Mouse (Mus musculus) limb, embryonic 10.5 days (tissue): ENCODE results near the gene H2afx. TPM values are rescaled to one million over a fixed set of nuclear protein-coding genes. Genes with fewer than 3 reads are reported as not detected.
"Not testable (repeated sequence)": the region's sequence is repeated elsewhere in the genome, so short reads cannot be mapped to it uniquely, and the experiment has no call there.

Source experiments
- DNase-seq: peaks from one replicate; pipeline ENCODE4 v3.0.0-alpha.2; 2017; ENCODE audit warnings: low spot score
- H3K27ac ChIP-seq: fragments of 300-500 bp; sonication (generic); 2 replicates; pipeline ENCODE4 v1.5.1; 2016; ENCODE audit warnings: mild to moderate bottlenecking
- H3K27me3 ChIP-seq: fragments of 300-500 bp; sonication (generic); 2 replicates; pipeline ENCODE4 v1.6.1; 2016; ENCODE audit warnings: low read depth, mild to moderate bottlenecking; ENCODE audit not compliant: poor library complexity, severe bottlenecking
- H3K36me3 ChIP-seq: fragments of 300-500 bp; sonication (generic); 2 replicates; pipeline ENCODE4 v1.6.1; 2016; ENCODE audit warnings: mild to moderate bottlenecking, moderate library complexity
- H3K4me1 ChIP-seq: fragments of 300-500 bp; sonication (generic); 2 replicates; pipeline ENCODE4 v1.6.1; 2016
- H3K4me3 ChIP-seq: fragments of 300-500 bp; sonication (generic); 2 replicates; pipeline ENCODE4 v1.5.1; 2016; ENCODE audit warnings: mild to moderate bottlenecking, moderate library complexity
- H3K9me3 ChIP-seq: fragments of 300-500 bp; sonication (generic); replicated peaks from 2 replicates; pipeline ENCODE4 v1.6.1; 2016; ENCODE audit warnings: mild to moderate bottlenecking
- WGBS: fragments of 180-500 bp; shearing (Covaris S2); methylation state at CpG from one replicate; pipeline ENCODE4 v1.1.7; 2016; 5-methylcytosine and 5-hydroxymethylcytosine counted together
- polyA plus RNA-seq: library from polyadenylated mRNA; unstranded; fragments of >200 nt; fragmentation: Nextera tagmentation; extraction: Ambion mirVana; gene quantifications from 2 replicates; pipeline ENCODE4 v1.2.1, GENCODE M21; 2016

The H2afx gene
- polyA plus RNA-seq, 1 experiment from 2014 or later: 551 TPM

- 32% methylated on average over 6 of the region's 6 CpGs for WGBS
- H3K27me3 ChIP-seq: peaks cover 13% of the 10 kb centered on the region
- DNase-seq: no peak
- H3K27ac ChIP-seq: peak overlapping the region; percentile 77
- peaks cover 16% of the 10 kb centered on the region for H3K36me3 ChIP-seq
- no peaks in the 10 kb centered on the region for H3K9me3 ChIP-seq
- H3K4me3 ChIP-seq: peak overlapping the region; percentile 75
- H3K4me1 ChIP-seq: peaks cover 35% of the 10 kb centered on the region
Observed at GRCm38 (mm10) chr9:44320799-44321133, 13.7 kb upstream of the H2afx start.

GRCm38 (mm10) chr9:44323656-44324055 is 10.8 kb upstream of the H2afx start:
- 89% methylated on average over 4 of the region's 4 CpGs for WGBS
- H3K9me3 ChIP-seq, H3K27ac ChIP-seq, DNase-seq, H3K4me3 ChIP-seq, H3K36me3 ChIP-seq, H3K27me3 ChIP-seq: not testable (repeated sequence)
- peaks cover 33% of the 10 kb centered on the region for H3K4me1 ChIP-seq

- Histone ChIP-seq H3K27me3 (peaks cover 1% of the 10 kb centered on the region; the same call in 1 of the 2 replicates), H3K9me3 (no peaks in the 10 kb centered on the region), H3K4me1 (peaks cover 28% of the 10 kb centered on the region), H3K27ac (no peak overlapping the region), H3K36me3 (peaks cover 14% of the 10 kb centered on the region), H3K4me3 (no peak overlapping the region)
- DNase-seq: no peak
- 77% methylated on average over 6 of the region's 6 CpGs for WGBS
Observed at GRCm38 (mm10) chr9:44324147-44324546, 10.3 kb upstream of the H2afx start.

GRCm38 (mm10) chr9:44325032-44325767 is 9.3 kb upstream of the H2afx start:
- H3K4me3 ChIP-seq: peak overlapping the region; percentile 67; the same call in 1 of the 2 replicates
- H3K4me1 ChIP-seq: peaks cover 22% of the 10 kb centered on the region
- WGBS: 75% methylated on average over 7 of the region's 8 CpGs
- peaks cover 25% of the 10 kb centered on the region for H3K36me3 ChIP-seq
- not testable (repeated sequence) for H3K9me3 ChIP-seq, H3K27me3 ChIP-seq, DNase-seq
- peak overlapping the region; percentile 95 for H3K27ac ChIP-seq

GRCm38 (mm10) chr9:44325768-44326370 is 8.6 kb upstream of the H2afx start, which contains the start of gene Dpagt1:
TSS of gene Dpagt1 (plus strand) at chr9:44326019.
- no peaks in the 10 kb centered on the region for H3K27me3 ChIP-seq
- peaks cover 16% of the 10 kb centered on the region for H3K4me1 ChIP-seq
- peak within 1 kb of the TSS; percentile 67 for H3K4me3 ChIP-seq
- DNase-seq: no peak
- no peaks in the 10 kb centered on the region for H3K9me3 ChIP-seq
- H3K27ac ChIP-seq: peak within 1 kb of the TSS; percentile 95
- 9% methylated on average over 12 of the region's 12 CpGs for WGBS
- H3K36me3 ChIP-seq: peaks cover 31% of the 10 kb centered on the region

GRCm38 (mm10) chr9:44326371-44327063 is 8.0 kb upstream of the H2afx start:
- H3K4me1 ChIP-seq: peaks cover 15% of the 10 kb centered on the region
- no peaks in the 10 kb centered on the region for H3K9me3 ChIP-seq
- under 1% methylated on average over 38 of the region's 38 CpGs for WGBS
- H3K27ac ChIP-seq: peak overlapping the region; percentile 95
- no peaks in the 10 kb centered on the region for H3K27me3 ChIP-seq
- peaks cover 38% of the 10 kb centered on the region for H3K36me3 ChIP-seq
- DNase-seq: peak; percentile 82
- peak overlapping the region; percentile 67 for H3K4me3 ChIP-seq

- peaks cover 45% of the 10 kb centered on the region for H3K36me3 ChIP-seq
- WGBS: under 1% methylated on average over 22 of the region's 22 CpGs
- peaks cover 15% of the 10 kb centered on the region for H3K4me1 ChIP-seq
- H3K9me3 ChIP-seq: no peaks in the 10 kb centered on the region
- DNase-seq: no peak
- peak overlapping the region; percentile 67 for H3K4me3 ChIP-seq
- no peaks in the 10 kb centered on the region for H3K27me3 ChIP-seq
- H3K27ac ChIP-seq: peak overlapping the region; percentile 95
Observed at GRCm38 (mm10) chr9:44327064-44327711, 7.3 kb upstream of the H2afx start.

GRCm38 (mm10) chr9:44327926-44328325 is 6.6 kb upstream of the H2afx start:
- H3K9me3 ChIP-seq: no peaks in the 10 kb centered on the region
- peak overlapping the region; percentile 95 for H3K27ac ChIP-seq
- no peak for DNase-seq
- H3K4me3 ChIP-seq: peak overlapping the region; percentile 67
- no peaks in the 10 kb centered on the region for H3K27me3 ChIP-seq
- H3K36me3 ChIP-seq: peaks cover 52% of the 10 kb centered on the region
- WGBS: 97% methylated on average over 5 of the region's 5 CpGs
- peaks cover 15% of the 10 kb centered on the region for H3K4me1 ChIP-seq

GRCm38 (mm10) chr9:44330736-44331135 is 3.8 kb upstream of the H2afx start:
- Histone ChIP-seq H3K27ac (no peak overlapping the region), H3K4me1 (peaks cover 14% of the 10 kb centered on the region), H3K36me3 (peaks cover 67% of the 10 kb centered on the region), H3K27me3 (no peaks in the 10 kb centered on the region), H3K4me3 (no peak overlapping the region), H3K9me3 (peaks cover 2% of the 10 kb centered on the region; the same call in 1 of the 2 replicates)
- DNase-seq: no peak
- 95% methylated on average over 6 of the region's 6 CpGs for WGBS

GRCm38 (mm10) chr9:44332918-44333638 is 1.4 kb upstream of the H2afx start:
- peak overlapping the region; percentile 98; the same call in 1 of the 2 replicates for H3K27ac ChIP-seq
- H3K36me3 ChIP-seq: peaks cover 84% of the 10 kb centered on the region
- peaks cover 15% of the 10 kb centered on the region for H3K4me1 ChIP-seq
- H3K27me3 ChIP-seq: no peaks in the 10 kb centered on the region
- DNase-seq: no peak
- peak overlapping the region; percentile 98; the same call in 1 of the 2 replicates for H3K4me3 ChIP-seq
- peaks cover 2% of the 10 kb centered on the region; the same call in 1 of the 2 replicates for H3K9me3 ChIP-seq
- 96% methylated on average over 13 of the region's 13 CpGs for WGBS

GRCm38 (mm10) chr9:44335331-44336092 is 1.0 kb downstream of the H2afx start:
- DNase-seq: no peak
- no peaks in the 10 kb centered on the region for H3K27me3 ChIP-seq
- peaks cover 2% of the 10 kb centered on the region; the same call in 1 of the 2 replicates for H3K9me3 ChIP-seq
- peak overlapping the region; percentile 98 for H3K4me3 ChIP-seq
- H3K36me3 ChIP-seq: peaks cover 81% of the 10 kb centered on the region
- WGBS: under 1% methylated on average over 50 of the region's 50 CpGs
- H3K4me1 ChIP-seq: peaks cover 15% of the 10 kb centered on the region
- peak overlapping the region; percentile 98 for H3K27ac ChIP-seq
